Mouse (Mus musculus): ENCODE results near the gene Insm1. TPM values are rescaled to one million over a fixed set of nuclear protein-coding genes. Genes with fewer than 3 reads are reported as not detected.

Insm1 gene
- polyA plus RNA-seq, 1 experiment: 51.1 TPM

DNA sequence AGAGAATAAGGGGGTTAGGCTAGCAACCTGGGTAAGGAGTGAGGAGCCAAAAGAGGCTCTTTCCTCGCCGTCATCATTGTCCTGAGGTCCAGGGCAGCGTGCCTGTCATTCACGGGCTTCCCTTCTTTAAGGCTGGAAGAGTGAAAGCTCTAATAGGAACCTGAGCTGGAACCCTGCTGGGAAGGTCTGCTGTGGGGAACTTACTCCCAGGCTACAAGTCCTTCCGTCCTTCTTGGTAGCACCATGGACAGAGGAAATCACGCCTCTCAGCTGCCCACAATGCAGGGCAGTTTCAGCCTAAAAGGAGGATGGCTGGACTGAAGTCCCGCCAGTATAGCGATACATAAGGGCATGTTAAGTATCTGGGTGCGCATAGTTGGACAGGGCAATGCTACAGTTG is 4.8 kb downstream of the Insm1 start:
- DNase-seq (ENCODE audit: low read depth): peak; percentile 70
- TF ChIP-seq POLR2A (IDR thresholded peaks at IDR 0.05; ENCODE audit: borderline replicate concordance, extremely low read depth, insufficient read depth, insufficient read length, poor library complexity, severe bottlenecking) (no peak), CTCF (IDR thresholded peaks at IDR 0.05; ENCODE audit: borderline replicate concordance, extremely low read depth, insufficient read depth, insufficient read length) (no peak)

GRCm38 (mm10) chr2:146227646-146228045 is 5.9 kb downstream of the Insm1 start:
- peak; percentile 21; the same call in 1 of the 2 replicates for TF ChIP-seq CTCF (IDR thresholded peaks at IDR 0.05; ENCODE audit: borderline replicate concordance, extremely low read depth, insufficient read depth, insufficient read length)
- no peak for TF ChIP-seq POLR2A (IDR thresholded peaks at IDR 0.05; ENCODE audit: borderline replicate concordance, extremely low read depth, insufficient read depth, insufficient read length, poor library complexity, severe bottlenecking)
- no peak for DNase-seq (ENCODE audit: low read depth)

GRCm38 (mm10) chr2:146228435-146228834 is 6.7 kb downstream of the Insm1 start:
- TF ChIP-seq CTCF (IDR thresholded peaks at IDR 0.05; ENCODE audit: borderline replicate concordance, extremely low read depth, insufficient read depth, insufficient read length) (no peak), POLR2A (IDR thresholded peaks at IDR 0.05; ENCODE audit: borderline replicate concordance, extremely low read depth, insufficient read depth, insufficient read length, poor library complexity, severe bottlenecking) (no peak)
- peak; percentile 44 for DNase-seq (ENCODE audit: low read depth)

GRCm38 (mm10) chr2:146231485-146231884 is 9.8 kb downstream of the Insm1 start:
- no peak for DNase-seq (ENCODE audit: low read depth)
- TF ChIP-seq CTCF (IDR thresholded peaks at IDR 0.05; ENCODE audit: borderline replicate concordance, extremely low read depth, insufficient read depth, insufficient read length) (no peak), POLR2A (IDR thresholded peaks at IDR 0.05; ENCODE audit: borderline replicate concordance, extremely low read depth, insufficient read depth, insufficient read length, poor library complexity, severe bottlenecking) (no peak)

- no peak for TF ChIP-seq POLR2A (IDR thresholded peaks at IDR 0.05; ENCODE audit: borderline replicate concordance, extremely low read depth, insufficient read depth, insufficient read length, poor library complexity, severe bottlenecking)
- no peak for TF ChIP-seq CTCF (IDR thresholded peaks at IDR 0.05; ENCODE audit: borderline replicate concordance, extremely low read depth, insufficient read depth, insufficient read length)
- no peak for DNase-seq (ENCODE audit: low read depth)
These were observed 17.6 kb downstream of the Insm1 start for GRCm38 (mm10) chr2:146239196-146239747.

- no peak for DNase-seq (ENCODE audit: low read depth)
- TF ChIP-seq CTCF (IDR thresholded peaks at IDR 0.05; ENCODE audit: borderline replicate concordance, extremely low read depth, insufficient read depth, insufficient read length): no peak
- no peak for TF ChIP-seq POLR2A (IDR thresholded peaks at IDR 0.05; ENCODE audit: borderline replicate concordance, extremely low read depth, insufficient read depth, insufficient read length, poor library complexity, severe bottlenecking)
These were observed 22.3 kb downstream of the Insm1 start for GRCm38 (mm10) chr2:146244049-146244448.

DNA sequence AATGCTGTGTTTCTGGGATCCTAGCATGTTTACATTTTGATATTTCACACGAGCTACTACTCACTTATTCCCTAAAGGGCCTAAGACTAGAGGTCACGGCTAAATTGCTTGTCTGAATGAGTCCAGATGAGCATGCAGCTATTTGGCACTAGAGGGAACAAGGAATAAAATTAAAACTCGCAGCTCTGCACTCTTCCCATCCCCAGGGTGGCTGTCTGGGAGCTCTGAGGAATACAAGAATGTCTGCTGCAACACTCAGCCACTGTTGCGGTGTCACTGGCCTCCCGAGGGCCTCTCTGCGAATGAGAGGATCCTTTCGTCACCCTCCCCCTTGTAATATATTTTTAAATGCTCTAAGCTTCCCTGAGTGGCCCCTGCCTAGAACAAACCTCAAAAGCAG is 23.7 kb downstream of the Insm1 start:
- TF ChIP-seq POLR2A (IDR thresholded peaks at IDR 0.05; ENCODE audit: borderline replicate concordance, extremely low read depth, insufficient read depth, insufficient read length, poor library complexity, severe bottlenecking) (no peak), CTCF (IDR thresholded peaks at IDR 0.05; ENCODE audit: borderline replicate concordance, extremely low read depth, insufficient read depth, insufficient read length) (no peak)
- no peak for DNase-seq (ENCODE audit: low read depth)

DNA sequence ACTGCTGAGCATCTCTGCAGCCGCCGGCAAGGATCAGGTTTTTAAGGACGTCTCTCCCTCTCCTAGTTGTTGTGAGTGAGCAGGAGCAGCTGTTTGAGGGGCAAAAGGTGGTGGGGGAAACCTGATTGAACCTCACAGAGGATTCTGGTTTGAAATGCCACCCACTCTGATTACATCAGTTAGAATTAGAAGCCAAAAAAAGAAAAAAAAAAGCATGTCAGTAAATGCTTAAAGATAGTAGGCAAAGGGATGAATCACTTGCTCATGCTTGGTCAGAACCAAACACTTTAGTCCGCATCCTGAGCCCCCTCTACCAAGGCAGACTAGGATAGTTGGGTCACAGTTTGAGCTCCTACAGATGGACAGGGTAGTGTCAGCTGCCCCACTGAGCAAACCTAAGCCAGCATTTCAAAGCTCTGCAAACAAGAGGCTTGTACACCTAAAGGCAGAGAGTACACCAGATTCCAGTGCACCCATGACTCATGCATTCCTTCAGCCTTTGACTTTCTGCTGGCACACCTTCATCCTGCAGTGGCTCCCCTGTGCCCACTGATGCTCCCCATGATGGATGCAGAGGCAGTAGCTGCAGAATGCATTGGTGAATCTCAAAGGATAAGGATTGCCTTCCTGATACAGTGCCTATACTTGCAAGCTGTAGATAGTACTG is 24.8 kb downstream of the Insm1 start:
- TF ChIP-seq POLR2A (IDR thresholded peaks at IDR 0.05; ENCODE audit: borderline replicate concordance, extremely low read depth, insufficient read depth, insufficient read length, poor library complexity, severe bottlenecking) (no peak), CTCF (IDR thresholded peaks at IDR 0.05; ENCODE audit: borderline replicate concordance, extremely low read depth, insufficient read depth, insufficient read length) (no peak)
- DNase-seq (ENCODE audit: low read depth): no peak

DNA sequence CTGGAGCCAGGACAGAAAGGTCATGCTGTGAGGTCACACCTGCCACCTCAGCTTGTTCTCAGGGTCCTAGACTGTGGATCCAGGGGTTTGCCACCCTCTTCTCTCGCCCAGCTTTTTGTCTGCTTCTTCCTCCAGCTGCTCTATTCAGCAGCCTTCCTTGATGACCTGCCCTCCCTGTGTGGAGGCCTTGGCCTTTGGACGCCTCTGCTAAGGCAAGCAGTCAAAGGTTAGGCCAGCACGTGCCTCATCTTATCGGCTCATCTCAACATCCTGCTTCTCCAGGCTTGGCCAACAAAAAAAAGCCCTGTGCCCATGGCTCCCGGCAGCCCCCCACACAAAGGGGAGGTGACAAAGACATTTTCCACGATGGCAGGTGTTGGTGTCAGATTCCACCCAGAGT is 25.9 kb downstream of the Insm1 start:
- no peak for DNase-seq (ENCODE audit: low read depth)
- TF ChIP-seq POLR2A (IDR thresholded peaks at IDR 0.05; ENCODE audit: borderline replicate concordance, extremely low read depth, insufficient read depth, insufficient read length, poor library complexity, severe bottlenecking) (no peak), CTCF (IDR thresholded peaks at IDR 0.05; ENCODE audit: borderline replicate concordance, extremely low read depth, insufficient read depth, insufficient read length) (no peak)

- peak; percentile 67 for DNase-seq (ENCODE audit: low read depth)
- TF ChIP-seq CTCF (IDR thresholded peaks at IDR 0.05; ENCODE audit: borderline replicate concordance, extremely low read depth, insufficient read depth, insufficient read length): no peak
- TF ChIP-seq POLR2A (IDR thresholded peaks at IDR 0.05; ENCODE audit: borderline replicate concordance, extremely low read depth, insufficient read depth, insufficient read length, poor library complexity, severe bottlenecking): no peak
These were observed 27.3 kb downstream of the Insm1 start for GRCm38 (mm10) chr2:146249033-146249432.

DNA sequence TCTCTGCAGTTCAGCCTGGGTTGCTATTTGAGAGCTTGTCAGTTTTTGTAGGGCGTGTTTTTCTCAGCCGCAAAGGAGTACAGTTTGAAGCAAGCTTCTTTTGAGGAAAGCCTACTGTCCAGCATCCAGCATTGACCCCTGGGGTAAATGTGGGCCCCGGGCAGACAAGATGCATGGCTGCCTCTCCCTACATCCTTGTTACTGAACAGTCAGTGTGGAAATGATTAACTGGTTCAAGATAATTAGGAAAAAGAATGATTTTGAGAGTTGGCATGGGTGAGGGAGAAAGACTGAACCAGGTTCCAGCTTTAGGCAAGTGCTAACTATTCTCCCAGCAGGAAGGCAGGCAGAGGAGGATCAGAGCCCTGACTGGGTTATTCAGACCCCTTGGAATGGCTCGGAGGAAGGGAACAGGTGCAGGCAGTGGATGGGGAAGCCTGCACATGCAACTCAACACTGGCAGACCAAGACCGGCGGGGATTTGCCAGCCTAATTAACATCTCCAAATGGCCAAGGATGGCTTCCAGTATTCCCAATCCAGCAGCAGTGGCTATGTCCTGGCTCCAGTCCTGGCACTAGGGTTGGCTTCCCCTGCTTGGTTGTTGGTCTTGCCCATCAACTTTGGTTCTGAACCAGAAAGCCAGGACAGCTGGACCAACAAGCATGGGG is 28.6 kb downstream of the Insm1 start:
- DNase-seq (ENCODE audit: low read depth): peak; percentile 78
- TF ChIP-seq CTCF (IDR thresholded peaks at IDR 0.05; ENCODE audit: borderline replicate concordance, extremely low read depth, insufficient read depth, insufficient read length): no peak
- TF ChIP-seq POLR2A (IDR thresholded peaks at IDR 0.05; ENCODE audit: borderline replicate concordance, extremely low read depth, insufficient read depth, insufficient read length, poor library complexity, severe bottlenecking): no peak

Measured in brain, embryonic 14.5 days (tissue).